Mouse (Mus musculus): ENCODE measurements around the gene Dnajc21.
"Not testable (repeated sequence)": the region's sequence is repeated elsewhere in the genome, so short reads cannot be mapped to it uniquely, and the experiment has no call there.

The Dnajc21 gene

GRCm38 (mm10) chr15:10470151-10470831 is at the start of gene Dnajc21:
Dnajc21 (minus strand) TSS chr15:10470516.
- DNase-seq (ENCODE audit: low spot score in 2 of 2), result peak; percentile 64 to 66

GRCm38 (mm10) chr15:10515166-10515565 is 44.9 kb upstream of the Dnajc21 start:
- DNase-seq (ENCODE audit: low spot score in 2 of 2), result no peak

GRCm38 (mm10) chr15:10506099-10506498 is 35.8 kb upstream of the Dnajc21 start:
- DNase-seq (ENCODE audit: low spot score in 2 of 2), result no peak

- DNase-seq (ENCODE audit: low spot score in 2 of 2), result peak in 1 of 2 experiments; percentile 27
These were observed 30.8 kb upstream of the Dnajc21 start for GRCm38 (mm10) chr15:10500838-10501719.

- no peak for DNase-seq (ENCODE audit: low spot score in 2 of 2)
These were observed 29.7 kb upstream of the Dnajc21 start for GRCm38 (mm10) chr15:10500035-10500434.

GRCm38 (mm10) chr15:10499593-10499992 is 29.3 kb upstream of the Dnajc21 start:
- DNase-seq (ENCODE audit: low spot score in 2 of 2), result no peak

GRCm38 (mm10) chr15:10496696-10497095 is 26.4 kb upstream of the Dnajc21 start:
- DNase-seq (ENCODE audit: low spot score in 2 of 2), result not testable (repeated sequence)

- DNase-seq (ENCODE audit: low spot score in 2 of 2), result no peak
These were observed 25.6 kb upstream of the Dnajc21 start for GRCm38 (mm10) chr15:10495944-10496343.

GRCm38 (mm10) chr15:10490101-10490500 is 19.8 kb upstream of the Dnajc21 start:
- DNase-seq (ENCODE audit: low spot score in 2 of 2), result peak in 1 of 2 experiments; percentile 16

- no peak for DNase-seq (ENCODE audit: low spot score in 2 of 2)
These were observed 16.9 kb upstream of the Dnajc21 start for GRCm38 (mm10) chr15:10487246-10487645.

GRCm38 (mm10) chr15:10486365-10486839 is 16.1 kb upstream of the Dnajc21 start:
- DNase-seq (ENCODE audit: low spot score in 2 of 2), result no peak

- peak; percentile 95 to 96 for DNase-seq (ENCODE audit: low spot score in 2 of 2)
These were observed 15.4 kb upstream of the Dnajc21 start, which contains the start of the genes Brix1 and Rad1 for GRCm38 (mm10) chr15:10485484-10486364. Brix1 (minus strand) TSS chr15:10485947. Rad1 (plus strand) TSS chr15:10486018.

GRCm38 (mm10) chr15:10470941-10471340 is 625 bp upstream of the Dnajc21 start:
- no peak for DNase-seq (ENCODE audit: low spot score in 2 of 2)

- no peak for DNase-seq (ENCODE audit: low spot score in 2 of 2)
These were observed 620 bp downstream of the Dnajc21 start for GRCm38 (mm10) chr15:10469641-10470150.

- no peak for DNase-seq (ENCODE audit: low spot score in 2 of 2)
These were observed 1.6 kb downstream of the Dnajc21 start for GRCm38 (mm10) chr15:10468761-10469160.

- no peak for DNase-seq (ENCODE audit: low spot score in 2 of 2)
These were observed 5.6 kb downstream of the Dnajc21 start for GRCm38 (mm10) chr15:10464678-10465077.

- DNase-seq (ENCODE audit: low spot score in 2 of 2), result peak in 1 of 2 experiments; percentile 30
These were observed 6.8 kb downstream of the Dnajc21 start for GRCm38 (mm10) chr15:10463555-10463954.

GRCm38 (mm10) chr15:10460986-10461385 is 9.3 kb downstream of the Dnajc21 start:
- no peak for DNase-seq (ENCODE audit: low spot score in 2 of 2)

- no peak for DNase-seq (ENCODE audit: low spot score in 2 of 2)
These were observed 23.2 kb downstream of the Dnajc21 start for GRCm38 (mm10) chr15:10447102-10447501.

GRCm38 (mm10) chr15:10442275-10442674 is 28.0 kb downstream of the Dnajc21 start:
- DNase-seq (ENCODE audit: low spot score in 2 of 2), result no peak

- no peak for DNase-seq (ENCODE audit: low spot score in 2 of 2)
These were observed 28.8 kb downstream of the Dnajc21 start for GRCm38 (mm10) chr15:10441493-10441892.
